Mouse (Mus musculus): ENCODE measurements around the gene Efcab6. TPM values are rescaled to one million over a fixed set of nuclear protein-coding genes. Genes with fewer than 3 reads are reported as not detected.

The Efcab6 gene
- polyA plus RNA-seq, 1 experiment = 215 TPM

GRCm38 (mm10) chr15:83865626-83866025 lies 199.6 kb downstream of the Efcab6 start:
- TF ChIP-seq CTCF (IDR thresholded peaks at IDR 0.05; ENCODE audit: control insufficient read depth, insufficient read depth, insufficient replicate concordance, low read depth, low read length) = no peak
- TF ChIP-seq POLR2A (IDR thresholded peaks at IDR 0.05; ENCODE audit: control insufficient read depth, low read depth, low read length) = no peak
- Histone ChIP-seq H3K27me3 (ENCODE audit: control insufficient read depth, insufficient read depth, low read length) (no peaks in the 10 kb centered on the region), H3K27ac (ENCODE audit: control insufficient read depth, insufficient read depth, low read depth, low read length) (no peak overlapping the region), H3K4me1 (ENCODE audit: control insufficient read depth, insufficient read depth, low read length) (no peaks in the 10 kb centered on the region), H3K4me3 (ENCODE audit: control insufficient read depth, low read depth, low read length) (no peak overlapping the region), H3K36me3 (ENCODE audit: control insufficient read depth, insufficient read depth, low read length) (no peaks in the 10 kb centered on the region)

- Histone ChIP-seq H3K27me3 (ENCODE audit: control insufficient read depth, insufficient read depth, low read length) (no peaks in the 10 kb centered on the region), H3K4me3 (ENCODE audit: control insufficient read depth, low read depth, low read length) (no peak overlapping the region), H3K4me1 (ENCODE audit: control insufficient read depth, insufficient read depth, low read length) (no peaks in the 10 kb centered on the region), H3K27ac (ENCODE audit: control insufficient read depth, insufficient read depth, low read depth, low read length) (no peak overlapping the region), H3K36me3 (ENCODE audit: control insufficient read depth, insufficient read depth, low read length) (no peaks in the 10 kb centered on the region)
- TF ChIP-seq CTCF (IDR thresholded peaks at IDR 0.05; ENCODE audit: control insufficient read depth, insufficient read depth, insufficient replicate concordance, low read depth, low read length) (peak; percentile 54; the same call in 1 of the 2 replicates), POLR2A (IDR thresholded peaks at IDR 0.05; ENCODE audit: control insufficient read depth, low read depth, low read length) (no peak)
These were observed 208.1 kb downstream of the Efcab6 start for GRCm38 (mm10) chr15:83857129-83857528.

- Histone ChIP-seq H3K27ac (ENCODE audit: control insufficient read depth, insufficient read depth, low read depth, low read length) (no peak overlapping the region), H3K4me1 (ENCODE audit: control insufficient read depth, insufficient read depth, low read length) (no peaks in the 10 kb centered on the region), H3K4me3 (ENCODE audit: control insufficient read depth, low read depth, low read length) (no peak overlapping the region), H3K27me3 (ENCODE audit: control insufficient read depth, insufficient read depth, low read length) (no peaks in the 10 kb centered on the region), H3K36me3 (ENCODE audit: control insufficient read depth, insufficient read depth, low read length) (no peaks in the 10 kb centered on the region)
- TF ChIP-seq POLR2A (IDR thresholded peaks at IDR 0.05; ENCODE audit: control insufficient read depth, low read depth, low read length) (no peak), CTCF (IDR thresholded peaks at IDR 0.05; ENCODE audit: control insufficient read depth, insufficient read depth, insufficient replicate concordance, low read depth, low read length) (no peak)
These were observed 211.8 kb downstream of the Efcab6 start for GRCm38 (mm10) chr15:83853400-83853811.

DNA sequence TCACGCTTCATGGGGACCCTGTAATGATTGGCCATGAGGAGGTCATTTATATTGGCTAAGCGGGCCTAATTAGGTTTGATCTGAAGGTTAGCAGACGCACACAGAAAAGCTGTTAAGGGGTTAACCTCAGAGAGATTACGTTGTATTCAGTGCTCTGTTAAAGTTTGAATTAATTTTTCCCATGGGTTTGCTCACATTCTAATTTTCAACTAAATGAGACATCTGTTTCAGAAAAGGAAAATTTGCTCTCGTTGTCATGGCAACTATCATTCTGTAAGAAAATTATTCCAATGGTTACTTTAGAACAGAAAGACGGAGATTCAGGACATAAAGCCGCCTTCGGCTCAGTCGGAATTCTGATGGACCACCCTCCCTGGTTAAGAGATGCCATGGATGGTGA lies 217.0 kb downstream of the Efcab6 start:
- no peak overlapping the region for H3K27ac ChIP-seq (ENCODE audit: control insufficient read depth, insufficient read depth, low read depth, low read length)
- H3K4me1 ChIP-seq (ENCODE audit: control insufficient read depth, insufficient read depth, low read length) = no peaks in the 10 kb centered on the region; the same call in 1 of the 2 replicates
- no peaks in the 10 kb centered on the region for H3K36me3 ChIP-seq (ENCODE audit: control insufficient read depth, insufficient read depth, low read length)
- H3K4me3 ChIP-seq (ENCODE audit: control insufficient read depth, low read depth, low read length) = no peak overlapping the region
- TF ChIP-seq CTCF (IDR thresholded peaks at IDR 0.05; ENCODE audit: control insufficient read depth, insufficient read depth, insufficient replicate concordance, low read depth, low read length) (no peak), POLR2A (IDR thresholded peaks at IDR 0.05; ENCODE audit: control insufficient read depth, low read depth, low read length) (no peak)
- no peaks in the 10 kb centered on the region for H3K27me3 ChIP-seq (ENCODE audit: control insufficient read depth, insufficient read depth, low read length)

DNA sequence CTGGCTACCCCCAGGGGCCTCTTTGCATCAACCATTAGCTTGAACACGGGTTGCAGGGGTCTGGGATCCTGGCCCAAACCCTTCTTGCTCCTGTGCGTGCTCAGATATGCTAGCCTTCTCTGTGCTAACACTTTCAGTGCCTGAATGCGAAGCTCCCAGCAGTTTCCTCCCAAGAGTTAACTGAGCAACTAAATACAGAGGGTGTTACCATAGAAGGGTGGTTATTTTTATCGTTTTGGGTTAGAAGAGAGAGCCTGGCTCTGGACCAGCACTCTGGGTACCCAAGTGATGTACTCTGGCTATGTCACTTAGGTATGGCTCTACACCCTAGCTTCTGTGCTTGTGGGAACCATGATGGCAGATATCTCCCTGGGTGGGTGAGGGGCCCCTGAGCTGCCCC lies 217.7 kb downstream of the Efcab6 start:
- Histone ChIP-seq H3K4me1 (ENCODE audit: control insufficient read depth, insufficient read depth, low read length) (no peaks in the 10 kb centered on the region; the same call in 1 of the 2 replicates), H3K4me3 (ENCODE audit: control insufficient read depth, low read depth, low read length) (no peak overlapping the region), H3K36me3 (ENCODE audit: control insufficient read depth, insufficient read depth, low read length) (no peaks in the 10 kb centered on the region), H3K27ac (ENCODE audit: control insufficient read depth, insufficient read depth, low read depth, low read length) (no peak overlapping the region), H3K27me3 (ENCODE audit: control insufficient read depth, insufficient read depth, low read length) (no peaks in the 10 kb centered on the region)
- no peak for TF ChIP-seq POLR2A (IDR thresholded peaks at IDR 0.05; ENCODE audit: control insufficient read depth, low read depth, low read length)
- TF ChIP-seq CTCF (IDR thresholded peaks at IDR 0.05; ENCODE audit: control insufficient read depth, insufficient read depth, insufficient replicate concordance, low read depth, low read length) = no peak

GRCm38 (mm10) chr15:83846592-83846991 lies 218.6 kb downstream of the Efcab6 start:
- H3K27ac ChIP-seq (ENCODE audit: control insufficient read depth, insufficient read depth, low read depth, low read length) = no peak overlapping the region
- no peak overlapping the region for H3K4me3 ChIP-seq (ENCODE audit: control insufficient read depth, low read depth, low read length)
- no peak for TF ChIP-seq POLR2A (IDR thresholded peaks at IDR 0.05; ENCODE audit: control insufficient read depth, low read depth, low read length)
- TF ChIP-seq CTCF (IDR thresholded peaks at IDR 0.05; ENCODE audit: control insufficient read depth, insufficient read depth, insufficient replicate concordance, low read depth, low read length) = no peak
- no peaks in the 10 kb centered on the region; the same call in 1 of the 2 replicates for H3K4me1 ChIP-seq (ENCODE audit: control insufficient read depth, insufficient read depth, low read length)
- no peaks in the 10 kb centered on the region for H3K27me3 ChIP-seq (ENCODE audit: control insufficient read depth, insufficient read depth, low read length)
- no peaks in the 10 kb centered on the region for H3K36me3 ChIP-seq (ENCODE audit: control insufficient read depth, insufficient read depth, low read length)

GRCm38 (mm10) chr15:83845734-83846133 lies 219.4 kb downstream of the Efcab6 start:
- no peak overlapping the region for H3K4me3 ChIP-seq (ENCODE audit: control insufficient read depth, low read depth, low read length)
- H3K36me3 ChIP-seq (ENCODE audit: control insufficient read depth, insufficient read depth, low read length) = no peaks in the 10 kb centered on the region
- no peaks in the 10 kb centered on the region; the same call in 1 of the 2 replicates for H3K4me1 ChIP-seq (ENCODE audit: control insufficient read depth, insufficient read depth, low read length)
- no peak for TF ChIP-seq POLR2A (IDR thresholded peaks at IDR 0.05; ENCODE audit: control insufficient read depth, low read depth, low read length)
- no peak for TF ChIP-seq CTCF (IDR thresholded peaks at IDR 0.05; ENCODE audit: control insufficient read depth, insufficient read depth, insufficient replicate concordance, low read depth, low read length)
- H3K27ac ChIP-seq (ENCODE audit: control insufficient read depth, insufficient read depth, low read depth, low read length) = no peak overlapping the region
- H3K27me3 ChIP-seq (ENCODE audit: control insufficient read depth, insufficient read depth, low read length) = no peaks in the 10 kb centered on the region
